Mouse (Mus musculus): Measurements from ENCODE around the gene Slc1a5.

GRCm38 (mm10) chr7:16761630-16762029 lies 19.5 kb upstream of the Slc1a5 start:
- TF ChIP-seq CEBPB (IDR thresholded peaks at IDR 0.05; ENCODE audit: insufficient read depth, poor library complexity, severe bottlenecking) (no peak), MYOG (IDR thresholded peaks at IDR 0.05; ENCODE audit: control insufficient read depth in 1 of 3, insufficient read depth in 1 of 3, insufficient read length in 2 of 3, low read depth in 2 of 3) (no peak), MYOD1 (IDR thresholded peaks at IDR 0.05; ENCODE audit: control insufficient read depth in 1 of 3, insufficient read length in 2 of 3, low read depth in 2 of 3) (no peak), MAX (IDR thresholded peaks at IDR 0.05; ENCODE audit: low read depth) (no peak), POLR2AphosphoS2 (IDR thresholded peaks at IDR 0.05; ENCODE audit: insufficient read length, low read depth) (no peak)

Data from myocyte (in vitro differentiated cells).